Mouse (Mus musculus) hindbrain, postnatal 0 days (tissue): ENCODE data around the gene Ankrd52. TPM values are rescaled to one million over a fixed set of nuclear protein-coding genes. Genes with fewer than 3 reads are reported as not detected.

Source experiments
- ATAC-seq: fragments of 200-750 bp; cut with Nextera tagmentation; 2 replicates; pipeline ENCODE4 v1.8.0; 2017; ENCODE audit warnings: mild to moderate bottlenecking, moderate TSS enrichment, moderate library complexity
- DNase-seq: peaks from one replicate; pipeline ENCODE4 v3.0.0-alpha.2; 2015; ENCODE audit warnings: low spot score
- H3K27ac ChIP-seq: fragments of 300-500 bp; sonication (generic); 2 replicates; pipeline ENCODE4 v1.5.1; 2014; ENCODE audit warnings: mild to moderate bottlenecking
- H3K27me3 ChIP-seq: fragments of 300-500 bp; sonication (generic); 2 replicates; pipeline ENCODE4 v1.6.1; 2014; ENCODE audit warnings: low read length, mixed read lengths; ENCODE audit not compliant: insufficient read depth
- H3K36me3 ChIP-seq: fragments of 300-500 bp; sonication (generic); 2 replicates; pipeline ENCODE4 v1.6.1; 2014; ENCODE audit warnings: low read length, mixed read lengths; ENCODE audit not compliant: insufficient read depth
- H3K4me1 ChIP-seq: fragments of 300-500 bp; sonication (generic); 2 replicates; pipeline ENCODE4 v1.6.1; 2014; ENCODE audit warnings: antibody characterized with exemption, low read length, mixed read lengths; ENCODE audit not compliant: insufficient read depth
- H3K4me2 ChIP-seq: fragments of 300-500 bp; sonication (generic); 2 replicates; pipeline ENCODE4 v1.6.1; 2014; ENCODE audit warnings: low read depth, mild to moderate bottlenecking, low read length, moderate library complexity, mixed read lengths
- H3K4me3 ChIP-seq: fragments of 300-500 bp; sonication (generic); 2 replicates; pipeline ENCODE4 v1.5.1; 2014; ENCODE audit warnings: low read length
- H3K9ac ChIP-seq: fragments of 300-500 bp; sonication (generic); replicated peaks from 2 replicates; pipeline ENCODE4 v1.6.1; 2014; ENCODE audit warnings: mild to moderate bottlenecking, low read length, moderate library complexity, mixed read lengths
- H3K9me3 ChIP-seq: fragments of 300-500 bp; sonication (generic); 2 replicates; pipeline ENCODE4 v1.6.1; 2016; ENCODE audit warnings: low read length, mixed read lengths
- CTCF ChIP-seq: IDR thresholded peaks from 2 replicates; pipeline ENCODE4 v1.5.1; 2016; ENCODE audit warnings: antibody characterized with exemption, control low read depth, low read depth
- WGBS: fragments of 180-500 bp; shearing (Covaris S2); extraction: QIAGEN DNeasy Blood & Tissue Kit; methylation state at CpG from one replicate; pipeline ENCODE4 v1.1.7; 2014; 5-methylcytosine and 5-hydroxymethylcytosine counted together
- polyA plus RNA-seq: library from polyadenylated mRNA; unstranded; fragments of >200 nt; fragmentation: Nextera tagmentation; extraction: Ambion mirVana; gene quantifications from 2 replicates; pipeline ENCODE4 v1.2.1, GENCODE M21; 2015
- total RNA-seq: library from RNA; depleted of rRNA; stranded (reverse); fragments of >200 nt; gene quantifications from 2 replicates; pipeline ENCODE4 v1.2.3, GENCODE M21; 2014

Gene Ankrd52
- total and polyA plus RNA-seq, 2 experiments from 2014 or later, result 10.6 to 38.8 TPM

DNA sequence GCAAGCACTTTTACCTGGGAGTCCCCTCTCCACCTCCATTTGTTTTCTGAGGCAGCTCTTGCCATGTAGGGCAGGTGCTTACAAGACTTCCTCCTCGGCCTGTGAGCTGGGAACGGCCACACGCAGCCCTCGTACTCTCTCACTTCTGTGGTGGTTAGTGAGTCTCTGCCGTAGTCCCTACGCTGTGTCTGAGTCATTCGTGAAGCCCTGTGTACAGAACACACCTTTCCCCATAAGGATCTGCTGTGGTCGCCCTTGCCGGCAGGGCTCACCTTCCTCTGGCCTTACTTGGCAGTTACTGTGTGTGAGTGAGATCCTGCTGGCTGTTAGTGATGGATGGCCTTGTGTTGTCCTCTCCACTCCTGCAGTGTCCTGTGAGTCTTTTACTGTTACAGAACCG is 57.8 kb downstream of the Ankrd52 start:
- WGBS, result 85% methylated on average over 10 of the region's 10 CpGs
- H3K4me2 ChIP-seq, result no peak overlapping the region
- no peaks in the 10 kb centered on the region for H3K4me1 ChIP-seq
- H3K27me3 ChIP-seq, result no peaks in the 10 kb centered on the region
- peaks cover 51% of the 10 kb centered on the region for H3K36me3 ChIP-seq
- no peak overlapping the region for H3K4me3 ChIP-seq
- H3K27ac ChIP-seq, result peak overlapping the region; percentile 57; the same call in 1 of the 2 replicates
- ATAC-seq, result no peak
- DNase-seq, result no peak
- H3K9ac ChIP-seq, result no peak overlapping the region
- no peaks in the 10 kb centered on the region for H3K9me3 ChIP-seq
- no peak for TF ChIP-seq CTCF

DNA sequence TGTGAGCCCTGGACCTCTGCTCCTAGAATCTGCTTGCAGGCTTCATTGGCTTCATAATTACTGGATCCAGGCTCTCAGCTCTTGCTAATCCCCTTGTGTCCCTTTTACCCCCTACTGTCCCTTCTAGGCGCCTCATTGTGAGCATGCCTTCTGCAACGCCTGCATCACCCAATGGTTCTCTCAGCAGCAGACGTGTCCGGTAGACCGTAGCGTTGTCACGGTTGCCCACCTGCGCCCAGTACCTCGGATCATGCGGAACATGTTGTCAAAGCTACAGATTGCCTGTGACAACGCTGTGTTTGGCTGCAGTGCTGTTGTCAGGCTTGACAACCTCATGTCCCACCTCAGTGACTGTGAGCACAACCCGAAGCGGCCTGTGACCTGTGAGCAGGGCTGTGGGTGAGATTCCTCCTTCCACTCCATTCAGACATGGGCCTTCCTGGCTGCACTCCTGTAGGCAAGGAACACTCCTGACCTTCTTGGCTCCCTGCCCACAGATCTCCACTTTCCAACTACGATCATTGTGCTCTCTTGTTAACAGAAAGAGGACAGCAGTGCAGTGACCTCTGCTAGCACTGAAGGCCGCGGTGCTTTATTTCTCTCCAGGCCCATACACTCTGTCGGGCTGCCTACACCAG is 58.4 kb downstream of the Ankrd52 start:
- ATAC-seq, result peak; percentile 30; the same call in 1 of the 2 replicates
- Histone ChIP-seq H3K4me3 (no peak overlapping the region), H3K27ac (peak overlapping the region; percentile 57; the same call in 1 of the 2 replicates), H3K4me2 (no peak overlapping the region), H3K4me1 (no peaks in the 10 kb centered on the region), H3K9me3 (no peaks in the 10 kb centered on the region), H3K36me3 (peaks cover 46% of the 10 kb centered on the region), H3K9ac (no peak overlapping the region), H3K27me3 (no peaks in the 10 kb centered on the region)
- no peak for DNase-seq
- 57% methylated on average over 17 of the region's 17 CpGs for WGBS
- no peak for TF ChIP-seq CTCF

DNA sequence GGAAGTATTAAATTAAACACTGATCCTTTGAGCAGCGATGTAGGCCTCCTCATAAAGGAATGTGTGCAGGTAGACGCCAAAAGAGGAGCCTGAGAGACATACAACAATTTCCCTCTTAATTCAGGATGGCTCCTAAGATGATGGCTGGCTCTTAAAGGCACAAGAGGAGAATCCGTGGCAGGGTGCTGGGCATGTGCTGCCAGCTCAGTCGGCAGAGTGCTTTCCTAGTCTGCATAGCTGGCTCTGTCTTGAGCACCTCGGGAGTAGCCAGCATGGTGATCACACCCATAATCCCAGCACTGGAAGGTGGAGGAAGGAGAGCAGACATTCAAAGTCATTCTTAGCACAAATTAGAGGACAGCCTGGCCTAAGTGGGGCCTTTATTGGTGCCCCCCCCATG is 59.0 kb downstream of the Ankrd52 start:
- Histone ChIP-seq H3K27ac (peak overlapping the region; percentile 57), H3K27me3 (no peaks in the 10 kb centered on the region), H3K9ac (no peak overlapping the region), H3K4me1 (no peaks in the 10 kb centered on the region), H3K4me2 (no peak overlapping the region), H3K4me3 (no peak overlapping the region), H3K9me3 (no peaks in the 10 kb centered on the region), H3K36me3 (peaks cover 44% of the 10 kb centered on the region)
- ATAC-seq (no peak), DNase-seq (no peak)
- WGBS, result 78% methylated on average over 5 of the region's 5 CpGs
- no peak for TF ChIP-seq CTCF

DNA sequence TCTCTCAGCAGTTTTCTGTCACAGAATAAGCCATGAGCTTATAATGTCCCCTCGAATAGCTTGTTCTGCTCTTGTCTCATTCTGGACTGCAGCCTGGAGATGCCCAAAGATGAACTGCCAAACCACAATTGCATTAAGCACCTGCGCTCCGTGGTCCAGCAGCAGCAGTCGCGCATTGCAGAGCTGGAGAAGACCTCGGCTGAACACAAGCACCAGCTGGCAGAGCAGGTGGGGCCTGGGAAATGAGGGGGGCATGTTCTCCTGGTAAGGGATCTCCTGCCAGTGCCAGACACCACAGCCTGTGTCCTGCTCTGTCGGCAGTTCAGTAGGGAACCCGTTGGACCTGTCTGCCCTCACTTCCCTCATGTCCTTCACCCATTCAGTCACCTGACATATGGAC is 59.5 kb downstream of the Ankrd52 start:
- DNase-seq (peak; percentile 42), ATAC-seq (no peak)
- WGBS, result 73% methylated on average over 8 of the region's 8 CpGs
- Histone ChIP-seq H3K36me3 (peaks cover 41% of the 10 kb centered on the region), H3K9me3 (no peaks in the 10 kb centered on the region), H3K4me2 (no peak overlapping the region), H3K27me3 (no peaks in the 10 kb centered on the region), H3K4me1 (no peaks in the 10 kb centered on the region), H3K27ac (peak overlapping the region; percentile 57; the same call in 1 of the 2 replicates), H3K9ac (no peak overlapping the region), H3K4me3 (no peak overlapping the region)
- no peak for TF ChIP-seq CTCF

DNA sequence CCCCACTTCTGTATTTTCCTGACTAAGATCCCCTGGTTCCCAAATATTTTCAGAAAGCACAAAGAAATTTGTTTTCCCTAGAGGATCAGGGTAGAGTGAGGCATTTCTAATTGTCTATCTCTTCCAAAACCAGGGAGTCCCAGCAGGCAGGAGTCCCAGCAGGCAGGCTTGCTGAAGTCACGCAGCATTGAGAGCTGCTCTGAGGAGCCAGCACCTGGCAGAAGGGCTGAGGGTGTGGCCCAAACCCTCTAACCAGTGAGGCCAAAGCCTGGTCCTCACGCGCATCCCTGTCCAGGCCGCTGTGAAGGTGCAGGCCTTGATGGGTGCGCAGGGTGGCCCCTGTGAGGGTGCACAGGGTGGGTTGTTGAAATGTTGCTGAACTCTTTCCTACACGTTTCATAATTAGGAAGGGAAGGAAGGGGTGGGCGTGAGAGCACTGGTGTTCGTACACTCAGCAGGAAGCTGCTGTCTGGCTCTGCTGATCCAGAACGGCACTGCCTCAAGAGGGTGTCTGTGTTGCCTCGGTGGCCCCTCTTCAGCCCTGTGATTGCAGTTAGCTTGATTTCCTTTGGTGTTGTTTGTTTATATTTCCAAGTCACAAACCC is 61.9 kb downstream of the Ankrd52 start:
- no peak for TF ChIP-seq CTCF
- Histone ChIP-seq H3K4me2 (no peak overlapping the region), H3K27ac (no peak overlapping the region; the same call in 1 of the 2 replicates), H3K9me3 (no peaks in the 10 kb centered on the region), H3K27me3 (no peaks in the 10 kb centered on the region), H3K9ac (no peak overlapping the region), H3K4me3 (no peak overlapping the region), H3K36me3 (peaks cover 41% of the 10 kb centered on the region), H3K4me1 (no peaks in the 10 kb centered on the region)
- WGBS, result 76% methylated on average over 10 of the region's 10 CpGs
- ATAC-seq, result no peak
- no peak for DNase-seq

DNA sequence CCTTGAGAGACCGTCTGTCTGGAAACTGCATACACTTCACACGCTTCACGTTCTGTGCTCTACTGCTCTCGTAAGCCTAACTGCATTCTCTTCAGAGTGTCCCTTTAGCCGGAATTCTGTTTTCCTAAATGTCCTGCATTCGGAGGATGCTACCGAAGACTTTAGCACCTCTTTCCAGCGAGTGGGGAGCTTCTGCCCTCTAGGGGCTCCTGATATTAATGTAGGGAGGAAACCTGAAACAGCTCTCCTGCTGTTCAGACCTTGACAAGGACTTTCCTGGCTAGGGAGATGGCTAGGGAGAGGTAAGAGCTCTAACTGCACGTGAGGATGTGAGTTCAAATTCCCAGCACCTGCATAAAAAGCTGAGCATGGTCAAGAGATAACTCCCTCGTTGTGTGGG is 63.5 kb downstream of the Ankrd52 start:
- peak; percentile 63 for DNase-seq
- Histone ChIP-seq H3K9me3 (no peaks in the 10 kb centered on the region), H3K27me3 (no peaks in the 10 kb centered on the region), H3K4me3 (no peak overlapping the region), H3K4me1 (no peaks in the 10 kb centered on the region), H3K36me3 (peaks cover 38% of the 10 kb centered on the region), H3K4me2 (no peak overlapping the region), H3K27ac (no peak overlapping the region), H3K9ac (no peak overlapping the region)
- ATAC-seq, result no peak
- peak; percentile 68 for TF ChIP-seq CTCF
- 61% methylated on average over 10 of the region's 10 CpGs for WGBS

DNA sequence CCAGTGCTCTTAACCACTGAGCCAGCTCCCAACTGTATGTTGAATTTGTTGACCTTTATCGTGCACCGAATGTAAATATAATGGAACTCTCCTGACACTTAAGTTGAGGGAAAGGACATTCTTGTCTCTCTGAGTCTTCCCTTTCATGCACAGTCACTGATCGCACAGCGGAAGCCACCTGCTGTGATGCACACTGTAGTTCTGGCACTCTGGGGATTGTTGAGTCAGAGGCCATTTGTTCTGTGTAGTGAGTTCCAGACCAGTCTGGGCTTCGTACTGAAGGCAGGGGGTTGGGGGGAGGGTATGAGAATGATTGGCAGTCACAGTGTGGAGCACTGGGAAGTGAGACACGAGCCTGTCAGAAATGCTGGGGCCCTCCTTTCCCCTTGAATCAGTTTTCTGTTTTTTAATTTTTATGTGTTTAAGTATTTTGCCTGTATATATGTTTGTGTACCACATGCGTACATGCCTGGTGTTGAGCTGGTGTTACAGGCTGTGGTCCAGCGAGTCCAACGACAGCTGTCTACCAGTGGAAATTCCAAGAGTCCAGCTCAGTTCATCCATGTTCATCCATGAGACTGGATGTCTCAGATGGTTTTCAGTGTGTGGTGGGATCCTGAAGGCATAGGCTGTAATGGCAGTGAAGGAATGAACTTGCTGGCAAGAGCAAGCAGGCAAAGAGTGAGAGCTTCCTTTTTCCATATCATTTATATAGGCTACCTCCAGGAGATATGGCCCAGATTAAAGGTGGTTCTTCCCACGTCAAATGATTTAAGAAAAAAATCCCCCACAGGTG is 64.6 kb downstream of the Ankrd52 start:
- no peak overlapping the region for H3K4me2 ChIP-seq
- peaks cover 27% of the 10 kb centered on the region for H3K36me3 ChIP-seq
- DNase-seq (no peak), ATAC-seq (no peak)
- H3K9ac ChIP-seq, result no peak overlapping the region
- H3K4me3 ChIP-seq, result no peak overlapping the region
- WGBS, result 67% methylated on average over 10 of the region's 10 CpGs
- no peak for TF ChIP-seq CTCF
- H3K4me1 ChIP-seq, result no peaks in the 10 kb centered on the region
- H3K27me3 ChIP-seq, result no peaks in the 10 kb centered on the region
- no peaks in the 10 kb centered on the region for H3K9me3 ChIP-seq
- no peak overlapping the region for H3K27ac ChIP-seq
